Mouse (Mus musculus) neural tube, embryonic 14.5 days (tissue): Measurements from ENCODE around the gene Psmc5. TPM values are rescaled to one million over a fixed set of nuclear protein-coding genes. Genes with fewer than 3 reads are reported as not detected.
A peak's percentile ranks its signal among the peaks of the same experiment; 100 is the strongest.

Experiments
- ATAC-seq: fragments of 200-750 bp; cut with Nextera tagmentation; 2 replicates; pipeline ENCODE4 v1.8.0; 2017; ENCODE audit warnings: low read depth, mild to moderate bottlenecking, moderate TSS enrichment, moderate library complexity
- H3K27ac ChIP-seq: fragments of 300-500 bp; sonication (generic); 2 replicates; pipeline ENCODE4 v1.5.1; 2014; ENCODE audit warnings: low read depth, mild to moderate bottlenecking, control low read depth, low read length, moderate library complexity, mixed read lengths
- H3K27me3 ChIP-seq: fragments of 300-500 bp; sonication (generic); 2 replicates; pipeline ENCODE4 v1.6.1; 2014; ENCODE audit warnings: low read length; ENCODE audit not compliant: control insufficient read depth, insufficient read depth
- H3K36me3 ChIP-seq: fragments of 300-500 bp; sonication (generic); 2 replicates; pipeline ENCODE4 v1.6.1; 2014; ENCODE audit warnings: low read length, mixed read lengths; ENCODE audit not compliant: control insufficient read depth, insufficient read depth
- H3K4me1 ChIP-seq: fragments of 300-500 bp; sonication (generic); 2 replicates; pipeline ENCODE4 v1.6.1; 2014; ENCODE audit warnings: low read length; ENCODE audit not compliant: control insufficient read depth, insufficient read depth
- H3K4me2 ChIP-seq: fragments of 300-500 bp; sonication (generic); 2 replicates; pipeline ENCODE4 v1.6.1; 2014; ENCODE audit warnings: mild to moderate bottlenecking, low read depth, low read length, control low read depth
- H3K4me3 ChIP-seq: fragments of 300-500 bp; sonication (generic); 2 replicates; pipeline ENCODE4 v1.5.1; 2014; ENCODE audit warnings: low read depth, low read length, control low read depth, mixed read lengths
- H3K9ac ChIP-seq: fragments of 300-500 bp; sonication (generic); replicated peaks from 2 replicates; pipeline ENCODE4 v1.6.1; 2014; ENCODE audit warnings: low read depth, mild to moderate bottlenecking, control low read depth, low read length, mixed read lengths
- H3K9me3 ChIP-seq: fragments of 300-500 bp; sonication (generic); 2 replicates; pipeline ENCODE4 v1.6.1; 2016; ENCODE audit warnings: low read length; ENCODE audit not compliant: control insufficient read depth
- WGBS: fragments of 180-500 bp; shearing (Covaris S2); extraction: QIAGEN DNeasy Blood & Tissue Kit; methylation state at CpG from one replicate; pipeline ENCODE4 v1.1.7; 2014; 5-methylcytosine and 5-hydroxymethylcytosine counted together
- polyA plus RNA-seq: library from polyadenylated mRNA; unstranded; fragments of >200 nt; fragmentation: Nextera tagmentation; extraction: Ambion mirVana; gene quantifications from 2 replicates; pipeline ENCODE4 v1.2.1, GENCODE M21; 2014

The Psmc5 gene
- polyA plus RNA-seq, 1 experiment from 2014 or later: 300 TPM

GRCm38 (mm10) chr11:106266431-106266830, 10.5 kb downstream of the Psmc5 start:
- Histone ChIP-seq H3K36me3 (peaks cover 43% of the 10 kb centered on the region), H3K27me3 (no peaks in the 10 kb centered on the region), H3K9me3 (no peaks in the 10 kb centered on the region), H3K4me3 (no peak overlapping the region), H3K27ac (no peak overlapping the region), H3K4me2 (no peak overlapping the region), H3K4me1 (peaks cover 28% of the 10 kb centered on the region), H3K9ac (no peak overlapping the region)
- ATAC-seq: no peak
- WGBS: 91% methylated on average over 10 of the region's 10 CpGs

- Histone ChIP-seq H3K4me1 (peaks cover 32% of the 10 kb centered on the region), H3K27ac (peak overlapping the region; percentile 85), H3K36me3 (peaks cover 34% of the 10 kb centered on the region), H3K27me3 (no peaks in the 10 kb centered on the region), H3K4me2 (0 out of 2 replicates have a peak overlapping the region, but pooled peaks have one; percentile 3), H3K4me3 (no peak overlapping the region), H3K9me3 (no peaks in the 10 kb centered on the region), H3K9ac (no peak overlapping the region)
- no peak for ATAC-seq
- 42% methylated on average over 15 of the region's 15 CpGs for WGBS
Observed at GRCm38 (mm10) chr11:106267311-106267852, 11.4 kb downstream of the Psmc5 start.

GRCm38 (mm10) chr11:106267871-106268270, 11.9 kb downstream of the Psmc5 start:
- H3K9ac ChIP-seq: no peak overlapping the region; the same call in 1 of the 2 replicates

GRCm38 (mm10) chr11:106268326-106269059, 12.5 kb downstream of the Psmc5 start:
- WGBS: 27% methylated on average over 8 of the region's 8 CpGs
- Histone ChIP-seq H3K9me3 (no peaks in the 10 kb centered on the region), H3K4me3 (no peak overlapping the region), H3K27me3 (no peaks in the 10 kb centered on the region), H3K36me3 (peaks cover 23% of the 10 kb centered on the region), H3K27ac (peak overlapping the region; percentile 85), H3K4me1 (peaks cover 32% of the 10 kb centered on the region), H3K9ac (peak overlapping the region; percentile 37), H3K4me2 (peak overlapping the region; percentile 32)
- no peak; the same call in 1 of the 2 replicates for ATAC-seq

More at GRCm38 (mm10) chr11:106267871-106268270, 11.9 kb downstream of the Psmc5 start:
- 41% methylated on average over 5 of the region's 5 CpGs for WGBS
- Histone ChIP-seq H3K27ac (peak overlapping the region; percentile 85), H3K36me3 (peaks cover 29% of the 10 kb centered on the region), H3K4me3 (no peak overlapping the region), H3K27me3 (no peaks in the 10 kb centered on the region), H3K4me2 (peak overlapping the region; percentile 32), H3K9me3 (no peaks in the 10 kb centered on the region), H3K4me1 (peaks cover 32% of the 10 kb centered on the region)
- ATAC-seq: no peak

GRCm38 (mm10) chr11:106269060-106269431, 13.1 kb downstream of the Psmc5 start:
- Histone ChIP-seq H3K9ac (no peak overlapping the region; the same call in 1 of the 2 replicates), H3K4me1 (peaks cover 32% of the 10 kb centered on the region), H3K27me3 (no peaks in the 10 kb centered on the region), H3K27ac (peak overlapping the region; percentile 85), H3K9me3 (no peaks in the 10 kb centered on the region), H3K36me3 (peaks cover 17% of the 10 kb centered on the region), H3K4me3 (no peak overlapping the region), H3K4me2 (peak overlapping the region; percentile 32; the same call in 1 of the 2 replicates)
- ATAC-seq: no peak
- 21% methylated on average over 3 of the region's 3 CpGs for WGBS

- H3K4me3 ChIP-seq: peak overlapping the region; percentile 89
- no peaks in the 10 kb centered on the region; the same call in 1 of the 2 replicates for H3K36me3 ChIP-seq
- peak overlapping the region; percentile 79 for H3K4me2 ChIP-seq
- peak overlapping the region; percentile 92 for H3K9ac ChIP-seq
- H3K4me1 ChIP-seq: peaks cover 32% of the 10 kb centered on the region
- ATAC-seq: no peak
- H3K9me3 ChIP-seq: no peaks in the 10 kb centered on the region
- H3K27ac ChIP-seq: peak overlapping the region; percentile 79; the same call in 1 of the 2 replicates
- H3K27me3 ChIP-seq: no peaks in the 10 kb centered on the region
- WGBS: 47% methylated on average over 5 of the region's 5 CpGs
Observed at GRCm38 (mm10) chr11:106271131-106271793, 15.3 kb downstream of the Psmc5 start.

- H3K27ac ChIP-seq: peak overlapping the region; percentile 79
- peak; percentile 18 for ATAC-seq
- H3K4me1 ChIP-seq: peaks cover 31% of the 10 kb centered on the region
- peak overlapping the region; percentile 89 for H3K4me3 ChIP-seq
- H3K36me3 ChIP-seq: no peaks in the 10 kb centered on the region
- WGBS: 1% methylated on average over 40 of the region's 41 CpGs
- H3K4me2 ChIP-seq: peak overlapping the region; percentile 79
- peak overlapping the region; percentile 92 for H3K9ac ChIP-seq
- H3K27me3 ChIP-seq: no peaks in the 10 kb centered on the region
- H3K9me3 ChIP-seq: no peaks in the 10 kb centered on the region
Observed at GRCm38 (mm10) chr11:106271794-106272643, 16.1 kb downstream of the Psmc5 start.

GRCm38 (mm10) chr11:106272644-106273310, 16.8 kb downstream of the Psmc5 start, which contains the start of gene Smarcd2:
Gene Smarcd2, minus strand, starts transcription at chr11:106272972.
- peak; percentile 91 for ATAC-seq
- 1% methylated on average over 69 of the region's 72 CpGs for WGBS
- peaks cover 24% of the 10 kb centered on the region for H3K4me1 ChIP-seq

More at GRCm38 (mm10) chr11:106272644-106273310, 16.8 kb downstream of the Psmc5 start, which contains the start of gene Smarcd2:
- H3K27ac ChIP-seq: peak within 1 kb of the TSS; percentile 79
- H3K27me3 ChIP-seq: no peaks in the 10 kb centered on the region
- peak within 1 kb of the TSS; percentile 89 for H3K4me3 ChIP-seq
- H3K4me2 ChIP-seq: peak within 1 kb of the TSS; percentile 79
- no peaks in the 10 kb centered on the region for H3K9me3 ChIP-seq
- H3K9ac ChIP-seq: peak within 1 kb of the TSS; percentile 92
- H3K36me3 ChIP-seq: no peaks in the 10 kb centered on the region
